Mouse (Mus musculus): Measurements from ENCODE around the gene Tmem240.

- no peak for TF ChIP-seq CTCF (IDR thresholded peaks at IDR 0.05; ENCODE audit: low read depth)
- no peak for TF ChIP-seq EP300 (IDR thresholded peaks at IDR 0.05; ENCODE audit: low read depth)
Measured at GRCm38 (mm10) chr4:155734951-155735702, 527 bp downstream of the Tmem240 start.

Data from liver, embryonic 14.5 days (tissue).